Mouse (Mus musculus) monocyte, adult 2 months (primary cell): ENCODE measurements at regions not wholly inside any gene's neighbourhood (a gene's known extent, or its start where the extent isn't known, plus 50 kb on each side); places are given as distances from the start of the nearest gene placed in this dataset.

Experiments
- DNase-seq, 2 experiments: peaks; one replicate each; pipeline ENCODE4 v3.0.0; 2022; ENCODE audit warnings: low spot score in 2 of 2, low read depth in 1 of 2

GRCm38 (mm10) chr3:78792440-78793057, 493.8 kb downstream of the Rapgef2 start:
- no peak for DNase-seq

- DNase-seq = no peak
Observed at GRCm38 (mm10) chr3:78782766-78783165, 503.6 kb downstream of the Rapgef2 start.

GRCm38 (mm10) chr3:78755686-78756476, 530.4 kb downstream of the Rapgef2 start:
- DNase-seq = no peak

DNA sequence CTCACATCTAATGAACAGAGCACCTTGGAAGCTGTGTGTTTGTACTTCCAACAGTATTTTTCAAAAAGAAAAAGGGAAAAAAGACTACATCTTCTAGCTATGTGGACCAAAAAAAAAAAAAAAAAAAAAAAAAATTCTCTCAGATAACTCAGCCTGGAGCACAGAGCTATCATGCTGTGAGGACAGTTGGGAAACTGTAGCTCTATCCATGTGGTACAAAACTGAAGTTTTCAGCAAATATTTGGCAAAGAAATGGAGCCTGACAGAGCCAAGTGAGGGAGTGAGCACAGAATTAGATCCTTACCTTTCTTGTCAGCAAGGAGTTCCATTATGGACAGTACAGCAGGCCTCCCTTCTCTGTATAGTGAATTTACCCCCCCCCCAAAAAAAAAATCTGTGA, 550.2 kb downstream of the Rapgef2 start:
- DNase-seq = no peak

GRCm38 (mm10) chr3:78716691-78717090, 569.6 kb downstream of the Rapgef2 start:
- no peak for DNase-seq

- DNase-seq = no peak
Observed at GRCm38 (mm10) chr3:78707687-78708086, 578.6 kb downstream of the Rapgef2 start.

GRCm38 (mm10) chr3:78698936-78699335, 587.4 kb downstream of the Rapgef2 start:
- no peak for DNase-seq

GRCm38 (mm10) chr3:78691499-78691898, 594.8 kb downstream of the Rapgef2 start:
- DNase-seq = no peak

DNA sequence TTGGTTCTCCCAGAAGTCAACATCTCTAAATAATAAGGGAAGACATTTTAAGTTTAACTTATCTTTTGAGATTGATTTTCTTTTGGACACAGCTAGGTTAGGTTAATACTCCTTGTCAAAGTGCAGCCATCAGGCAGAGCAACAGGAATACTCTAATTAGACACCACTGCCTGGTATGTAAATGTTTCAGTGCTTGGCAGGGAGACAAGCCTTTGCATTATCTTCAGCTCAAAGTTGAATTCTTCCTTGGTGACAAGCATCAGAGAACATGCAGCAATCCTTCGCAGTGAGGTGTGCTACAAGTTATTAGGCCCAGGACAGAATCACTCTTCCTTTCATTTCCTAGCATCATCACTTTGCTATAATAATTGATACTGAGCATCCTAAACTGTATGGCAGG, 608.7 kb downstream of the Rapgef2 start:
- no peak for DNase-seq

GRCm38 (mm10) chr3:78676806-78677205, 609.5 kb downstream of the Rapgef2 start:
- no peak for DNase-seq

DNA sequence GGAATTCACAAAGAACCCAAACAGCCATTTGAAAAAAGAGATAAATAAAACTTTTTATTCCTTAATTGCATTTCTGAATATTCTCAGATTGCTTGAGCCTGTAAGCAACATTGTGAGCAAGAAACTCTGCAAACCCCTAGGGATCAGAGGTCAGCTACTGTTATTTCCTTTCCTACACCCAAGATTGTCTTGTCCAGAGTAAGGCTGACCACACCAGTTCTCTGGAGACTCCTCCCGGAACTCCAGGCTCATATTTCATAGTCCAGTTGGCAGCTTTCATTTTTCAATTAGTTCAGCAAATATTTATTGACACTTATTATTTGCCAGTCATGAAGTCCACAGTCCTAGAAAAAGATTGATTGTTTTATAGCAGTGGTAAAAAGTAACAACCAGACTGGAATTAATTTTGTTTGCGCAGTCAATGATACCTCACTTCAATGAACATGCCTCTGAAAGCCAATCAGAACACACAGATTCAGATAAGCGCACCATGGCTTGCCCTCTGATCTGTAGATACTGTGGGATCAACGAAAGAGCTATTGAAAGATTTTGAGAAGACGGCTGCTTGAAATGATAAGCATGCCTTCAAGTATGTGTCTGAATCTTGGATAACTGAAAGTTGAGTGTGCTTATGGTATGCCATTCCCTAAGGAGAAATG, 611.7 kb downstream of the Rapgef2 start:
- no peak for DNase-seq

DNA sequence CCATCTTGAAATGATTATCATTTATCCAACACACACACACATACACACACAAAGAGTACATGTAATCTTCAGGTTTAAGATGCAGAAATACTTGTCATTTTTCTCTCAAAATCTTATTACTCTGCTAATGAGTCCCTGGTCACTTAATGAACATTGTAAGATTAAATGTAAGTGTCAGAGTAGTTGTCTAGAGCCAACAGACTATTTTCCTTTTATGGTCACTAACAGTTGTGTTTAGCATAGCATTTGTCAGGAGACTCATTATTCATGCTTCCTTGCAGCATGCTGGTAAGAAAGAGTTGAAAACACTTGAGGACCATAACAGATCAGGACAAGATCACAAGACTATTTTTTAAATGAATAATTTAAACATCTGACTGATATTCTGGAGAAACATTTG, 618.3 kb downstream of the Rapgef2 start:
- DNase-seq = no peak

GRCm38 (mm10) chr3:78667374-78668023, 618.8 kb downstream of the Rapgef2 start:
- no peak for DNase-seq

GRCm38 (mm10) chr3:78648115-78648514, 638.2 kb downstream of the Rapgef2 start:
- DNase-seq = no peak

- no peak for DNase-seq
Observed at GRCm38 (mm10) chr3:78635386-78635785, 650.9 kb downstream of the Rapgef2 start.

DNA sequence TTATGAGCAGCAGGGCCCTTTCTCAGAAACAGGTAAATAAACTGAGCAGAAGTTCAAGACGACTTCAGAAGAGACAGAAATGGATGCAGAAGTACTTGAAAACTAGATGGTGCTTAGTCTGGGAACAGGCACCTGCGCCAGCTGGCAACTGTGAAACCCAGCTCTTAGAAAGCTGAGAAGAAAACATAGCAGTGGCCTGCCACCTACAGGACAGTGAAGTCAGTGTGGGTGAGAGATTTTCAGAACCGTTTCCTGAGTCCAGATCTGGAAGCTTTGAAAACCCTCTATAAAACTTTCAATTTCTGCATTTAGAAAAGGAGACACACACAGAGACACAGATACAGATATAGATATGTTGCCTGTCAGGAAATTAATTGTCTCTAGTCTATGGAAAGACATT, 667.4 kb downstream of the Rapgef2 start:
- DNase-seq = no peak

- DNase-seq = no peak
Observed at GRCm38 (mm10) chr3:78594718-78595236, 691.5 kb downstream of the Rapgef2 start.

- DNase-seq = no peak
Observed at GRCm38 (mm10) chr3:78594305-78594704, 692.0 kb downstream of the Rapgef2 start.

DNA sequence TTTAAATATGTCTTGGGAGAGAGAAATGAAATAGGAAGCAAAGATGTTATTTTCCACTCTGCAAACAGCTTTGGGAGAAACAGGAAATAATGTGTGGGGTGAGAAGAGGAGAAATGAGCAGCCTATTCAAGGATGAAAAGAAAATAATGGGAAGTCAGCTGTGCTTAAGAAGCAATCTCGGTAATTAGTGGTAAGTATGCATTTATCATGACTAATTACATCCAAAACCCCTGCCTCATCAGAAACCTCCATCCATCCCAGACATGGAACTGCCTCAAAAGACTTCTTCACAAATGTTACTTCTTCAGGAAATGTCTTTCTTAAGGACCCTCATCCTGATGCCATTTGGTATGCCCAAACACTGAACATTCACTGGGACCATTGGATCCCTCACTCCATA, 699.7 kb downstream of the Rapgef2 start:
- DNase-seq = no peak

DNA sequence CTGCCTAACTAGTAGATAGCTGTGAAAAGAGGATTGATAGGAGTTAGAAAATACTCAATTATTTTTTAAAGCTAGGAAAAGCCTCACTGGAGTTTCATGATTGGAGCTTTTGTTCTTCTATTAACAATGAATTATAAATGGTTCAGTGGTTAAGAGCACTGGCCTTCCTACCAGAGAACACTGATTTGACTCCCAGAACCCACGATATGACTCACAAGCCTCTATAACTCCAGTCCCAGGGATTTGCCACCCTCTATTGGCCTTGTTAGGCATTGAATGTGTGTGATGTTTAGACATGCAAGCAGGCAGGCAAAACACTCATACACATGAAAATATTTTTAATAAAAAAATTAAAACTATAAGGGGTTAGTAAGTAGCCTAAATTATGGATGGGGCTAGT, 704.4 kb downstream of the Rapgef2 start:
- no peak for DNase-seq

DNA sequence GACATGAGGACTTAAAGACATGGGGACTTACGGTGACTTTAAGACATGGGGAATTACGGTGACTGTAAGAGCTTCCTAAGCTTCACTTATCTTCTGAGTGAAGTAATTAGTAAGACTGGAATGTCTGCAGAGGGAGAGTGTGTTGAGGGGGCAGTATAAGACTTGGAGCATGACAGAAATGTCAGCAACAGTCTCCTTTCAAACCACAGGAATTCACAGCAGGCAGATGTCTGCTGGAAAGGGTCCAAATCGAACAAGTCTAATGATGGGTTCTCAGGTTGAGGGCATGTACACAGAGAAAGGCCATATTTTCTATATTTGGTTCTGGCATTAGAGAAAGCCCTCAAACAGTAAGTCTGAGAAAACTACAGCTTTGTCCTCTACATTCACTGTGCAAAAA, 705.2 kb downstream of the Rapgef2 start:
- no peak for DNase-seq
